Mouse (Mus musculus) layer of hippocampus, adult 2 months (tissue): ENCODE measurements at regions not wholly inside any gene's neighbourhood (a gene's known extent, or its start where the extent isn't known, plus 50 kb on each side); places are given as distances from the start of the nearest gene placed in this dataset.

Experiments
- DNase-seq, 2 experiments: peaks; one replicate each; pipeline ENCODE4 v3.0.0; 2022; ENCODE audit warnings: low spot score in 2 of 2
- H3K27ac ChIP-seq: fragments of 200-600 bp; 2 replicates; pipeline ENCODE4 v1.8.1; 2022
- H3K4me3 ChIP-seq: fragments of 200-600 bp; 2 replicates; pipeline ENCODE4 v1.8.1; 2022; ENCODE audit warnings: mild to moderate bottlenecking
- CTCF ChIP-seq: fragments of 200-600 bp; conservative IDR thresholded peaks from 2 replicates; pipeline ENCODE4 v1.8.1; 2022; ENCODE audit warnings: antibody characterized with exemption, mild to moderate bottlenecking, moderate library complexity

- TF ChIP-seq CTCF = peak; percentile 43
- no peak overlapping the region for H3K27ac ChIP-seq
- no peak overlapping the region for H3K4me3 ChIP-seq
- DNase-seq = no peak
Measured at GRCm38 (mm10) chr3:128247816-128248215, 351.7 kb upstream of the Fam241a start.

DNA sequence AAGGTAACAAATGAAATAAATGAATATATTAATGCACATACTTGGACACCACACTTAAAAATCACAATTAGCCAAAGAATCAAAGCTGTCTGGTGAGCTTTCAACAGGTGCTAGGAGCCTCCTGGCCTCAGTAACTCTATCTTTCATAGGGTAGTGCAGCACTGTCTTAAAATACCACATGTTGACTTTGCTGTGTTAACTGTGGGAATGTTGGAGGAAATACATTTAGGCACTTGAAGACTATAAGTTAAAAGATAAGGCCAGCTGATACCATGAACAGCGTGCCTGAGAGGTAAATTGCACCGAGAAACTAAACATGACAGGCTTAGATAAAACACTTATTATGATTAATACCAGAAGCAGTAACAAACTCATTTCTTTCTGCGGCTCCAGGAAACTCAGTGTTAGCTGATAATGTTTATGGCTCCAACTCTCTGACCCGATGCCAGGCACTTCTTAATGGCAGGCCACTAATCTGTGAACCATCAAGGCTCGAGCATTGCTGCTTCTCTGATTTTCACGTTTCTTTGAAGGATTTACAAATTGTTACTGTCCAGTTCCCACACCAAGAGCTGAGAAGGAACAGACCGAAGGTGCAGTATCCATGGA, 343.8 kb upstream of the Fam241a start:
- no peak for DNase-seq
- no peak overlapping the region for H3K27ac ChIP-seq
- no peak for TF ChIP-seq CTCF
- no peak overlapping the region for H3K4me3 ChIP-seq

GRCm38 (mm10) chr3:128230390-128230789, 334.3 kb upstream of the Fam241a start:
- TF ChIP-seq CTCF = no peak
- no peak overlapping the region for H3K27ac ChIP-seq

DNA sequence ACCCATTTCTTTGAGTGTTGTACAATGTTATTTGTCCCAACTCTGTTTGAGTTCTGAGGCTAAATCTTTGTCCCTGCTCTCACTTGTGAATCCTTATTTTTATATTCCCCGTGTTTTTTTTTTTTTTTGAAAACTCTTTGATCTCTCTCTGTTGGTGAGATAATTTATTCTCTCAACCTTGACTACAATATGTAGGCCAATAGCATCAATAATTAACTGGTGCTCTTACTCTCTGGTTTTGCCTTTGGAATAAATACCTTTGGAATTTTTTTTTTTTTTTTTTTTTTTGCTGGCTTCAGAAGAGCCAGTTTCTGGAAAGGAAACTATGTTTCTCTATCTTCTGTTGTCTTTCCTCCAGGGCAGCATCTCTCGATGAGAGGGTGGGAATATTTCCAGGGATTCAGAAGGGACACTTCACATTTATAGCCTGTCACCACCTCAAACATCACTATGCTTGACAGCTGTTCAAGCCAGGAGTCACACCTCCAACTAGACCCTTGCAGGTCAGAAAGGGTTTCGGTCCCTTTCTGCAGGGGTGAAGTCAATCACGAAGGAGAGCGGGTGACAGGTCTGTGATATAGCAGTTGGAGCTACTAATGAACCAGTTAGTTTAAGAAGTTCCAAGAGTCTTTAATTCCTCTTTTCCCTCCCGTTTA, 330.9 kb upstream of the Fam241a start:
- DNase-seq = no peak
- H3K27ac ChIP-seq = no peak overlapping the region
- TF ChIP-seq CTCF = no peak
- H3K4me3 ChIP-seq = no peak overlapping the region

More at GRCm38 (mm10) chr3:128230390-128230789, 334.3 kb upstream of the Fam241a start:
- no peak for DNase-seq
- H3K4me3 ChIP-seq = no peak overlapping the region

DNA sequence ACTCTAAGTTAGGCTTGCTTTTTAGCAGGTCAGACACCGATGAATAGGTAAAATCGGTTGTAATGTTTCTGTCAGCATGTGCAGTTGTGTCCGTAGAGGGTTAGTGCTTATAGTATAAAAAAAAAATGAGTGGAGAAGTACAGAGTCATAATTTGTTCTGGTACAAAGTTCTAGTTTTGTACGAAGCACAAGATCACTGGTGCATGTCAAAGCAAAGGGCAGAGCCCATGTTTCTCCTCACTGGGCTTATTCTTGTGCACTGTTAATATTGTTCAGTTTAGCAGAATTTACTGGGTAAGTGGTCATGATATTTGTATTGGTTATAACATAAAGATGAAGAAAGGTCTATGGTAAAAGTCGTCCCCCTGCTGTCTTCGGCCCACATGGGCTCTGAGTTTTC, 330.4 kb upstream of the Fam241a start:
- H3K27ac ChIP-seq = no peak overlapping the region
- TF ChIP-seq CTCF = no peak
- no peak for DNase-seq
- no peak overlapping the region for H3K4me3 ChIP-seq

- no peak overlapping the region for H3K27ac ChIP-seq
- H3K4me3 ChIP-seq = no peak overlapping the region
- TF ChIP-seq CTCF = no peak
- no peak for DNase-seq
Measured at GRCm38 (mm10) chr3:128222344-128222743, 326.2 kb upstream of the Fam241a start.

DNA sequence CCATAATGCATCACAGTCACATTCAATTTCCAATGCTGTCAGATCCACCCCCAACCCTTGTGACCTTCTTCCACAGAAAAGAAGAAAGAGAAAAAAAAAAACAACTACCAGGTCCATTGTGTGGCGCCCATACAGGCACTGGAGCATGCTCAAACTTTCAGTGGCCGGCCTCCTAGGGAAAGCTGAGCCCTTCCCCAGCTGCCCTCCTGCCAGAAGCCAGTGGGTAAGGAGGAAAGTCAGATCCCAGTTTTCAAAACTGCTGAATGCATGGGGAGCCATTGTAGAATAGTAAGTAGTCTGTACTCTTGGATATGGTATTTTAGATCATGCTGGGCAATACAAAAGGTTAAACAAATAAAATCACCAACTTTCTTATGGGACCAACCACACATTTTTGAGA, 325.5 kb upstream of the Fam241a start:
- no peak overlapping the region for H3K4me3 ChIP-seq
- DNase-seq = no peak
- TF ChIP-seq CTCF = no peak
- no peak overlapping the region for H3K27ac ChIP-seq

GRCm38 (mm10) chr3:128220776-128221550, 324.8 kb upstream of the Fam241a start:
- no peak overlapping the region for H3K27ac ChIP-seq
- no peak for TF ChIP-seq CTCF
- no peak for DNase-seq
- no peak overlapping the region for H3K4me3 ChIP-seq

DNA sequence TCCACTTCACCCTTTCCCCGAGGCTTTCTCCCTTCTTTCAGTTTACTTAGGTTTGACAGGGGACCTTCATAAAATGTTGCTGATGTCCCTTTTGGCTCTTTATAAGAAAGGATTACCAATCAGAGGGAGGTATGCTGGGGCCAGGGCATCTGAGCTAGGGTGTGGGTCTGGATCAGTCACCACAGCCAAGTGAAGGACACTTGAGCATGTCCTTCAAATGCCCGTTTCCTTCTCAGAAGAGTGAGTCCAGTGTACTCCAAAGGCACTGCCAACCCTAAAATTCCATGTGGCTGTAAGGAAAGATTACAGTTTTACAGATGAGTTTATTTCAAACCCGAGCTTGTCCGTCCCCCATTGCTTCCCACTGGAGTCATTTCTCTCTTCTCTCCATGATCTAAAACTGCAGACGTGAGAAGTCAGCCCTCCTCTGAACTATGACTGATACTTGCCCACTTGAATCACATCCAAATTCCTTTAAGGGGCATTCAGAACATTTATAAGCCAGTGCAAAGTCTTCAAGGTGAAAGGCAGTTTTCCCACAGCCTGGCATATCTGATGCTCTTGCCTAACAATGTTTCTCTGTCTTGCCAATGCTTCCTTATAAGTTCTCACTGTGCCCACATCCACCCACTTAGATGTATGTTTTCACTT, 321.8 kb upstream of the Fam241a start:
- H3K27ac ChIP-seq = no peak overlapping the region
- no peak overlapping the region for H3K4me3 ChIP-seq
- no peak for DNase-seq
- TF ChIP-seq CTCF = no peak

GRCm38 (mm10) chr3:128212256-128212655, 316.1 kb upstream of the Fam241a start:
- no peak for DNase-seq
- no peak overlapping the region for H3K4me3 ChIP-seq
- no peak overlapping the region for H3K27ac ChIP-seq
- no peak for TF ChIP-seq CTCF

DNA sequence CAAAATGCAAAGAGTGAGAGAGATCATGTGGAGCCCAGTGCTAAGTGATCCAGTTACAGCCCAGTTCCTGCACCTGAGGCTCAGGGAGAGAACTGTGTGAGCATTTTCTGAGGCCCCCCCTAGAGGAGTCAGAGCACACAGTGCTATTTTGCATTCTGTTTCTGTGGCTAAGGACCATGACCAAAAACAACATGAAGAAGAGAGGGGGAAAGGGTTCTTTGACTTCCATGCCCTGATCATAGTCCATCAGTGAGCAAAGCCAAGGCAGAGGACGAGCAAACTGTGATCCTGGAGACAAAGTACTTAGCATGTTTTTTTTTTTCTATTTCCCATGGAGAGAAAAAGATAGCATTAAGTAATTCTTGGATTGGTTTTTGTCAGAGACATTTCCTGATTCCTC, 314.5 kb upstream of the Fam241a start:
- DNase-seq = no peak
- H3K27ac ChIP-seq = no peak overlapping the region
- no peak overlapping the region for H3K4me3 ChIP-seq
- TF ChIP-seq CTCF = no peak

DNA sequence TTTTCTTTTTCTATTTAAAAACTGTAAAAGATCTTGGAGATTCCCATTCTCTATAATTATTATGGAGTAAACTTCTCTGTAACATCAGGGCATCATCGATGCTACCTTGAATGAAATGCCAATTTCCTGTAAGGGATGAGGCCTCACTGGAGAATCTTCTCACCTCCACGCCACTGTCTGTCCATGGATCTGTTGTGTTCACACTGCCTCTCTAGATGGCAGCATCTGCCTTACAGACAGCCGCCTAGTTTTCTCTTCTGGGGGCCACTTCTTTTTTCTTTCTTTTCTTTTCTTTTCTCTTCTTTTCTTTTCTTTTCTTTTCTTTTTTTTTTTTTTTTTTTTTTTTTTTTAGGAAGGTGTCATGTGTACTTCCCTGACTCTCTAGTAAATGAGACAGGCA, 310.8 kb upstream of the Fam241a start:
- H3K4me3 ChIP-seq = no peak overlapping the region
- no peak overlapping the region for H3K27ac ChIP-seq
- no peak for DNase-seq
- peak; percentile 38 for TF ChIP-seq CTCF

DNA sequence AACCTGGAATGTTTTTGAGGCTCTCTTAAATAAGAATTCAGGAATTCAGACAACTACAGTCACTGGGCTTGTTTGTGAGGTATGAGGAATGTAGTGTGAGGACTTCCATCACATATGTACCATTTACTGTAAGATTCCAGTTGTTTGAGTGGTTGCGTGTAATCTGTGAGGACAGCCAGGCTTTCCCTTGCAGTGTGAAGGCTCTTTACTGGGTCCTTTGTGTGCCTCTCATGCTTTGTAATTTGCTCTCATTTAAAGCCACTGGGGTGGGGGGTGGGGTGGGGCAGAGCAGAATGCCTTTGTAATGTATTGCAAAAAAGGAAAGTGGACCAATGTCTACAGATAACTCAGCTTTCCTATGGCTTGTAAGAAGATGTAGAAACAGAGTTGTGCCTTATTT, 310.4 kb upstream of the Fam241a start:
- DNase-seq = no peak
- TF ChIP-seq CTCF = no peak
- no peak overlapping the region for H3K27ac ChIP-seq
- H3K4me3 ChIP-seq = no peak overlapping the region
